Mouse (Mus musculus): ENCODE data around the gene Cd300lg.

Gene Cd300lg

GRCm38 (mm10) chr11:102041350-102041949, at the start of gene Cd300lg:
TSS of gene Cd300lg (plus strand) at chr11:102041509.
- DNase-seq, result no peak

GRCm38 (mm10) chr11:101991813-101992212, 49.5 kb upstream of the Cd300lg start:
- DNase-seq, result no peak

- DNase-seq, result no peak
These were observed 48.9 kb upstream of the Cd300lg start for GRCm38 (mm10) chr11:101992411-101992810.

GRCm38 (mm10) chr11:101994100-101994499, 47.2 kb upstream of the Cd300lg start:
- no peak for DNase-seq

- no peak for DNase-seq
These were observed 45.4 kb upstream of the Cd300lg start for GRCm38 (mm10) chr11:101995938-101996337.

GRCm38 (mm10) chr11:101998258-101998657, 43.1 kb upstream of the Cd300lg start:
- DNase-seq, result peak; percentile 25 to 43

- DNase-seq, result no peak
These were observed 41.8 kb upstream of the Cd300lg start for GRCm38 (mm10) chr11:101999466-101999865.

GRCm38 (mm10) chr11:102004251-102004650, 37.1 kb upstream of the Cd300lg start:
- no peak for DNase-seq

- DNase-seq, result no peak
These were observed 35.0 kb upstream of the Cd300lg start for GRCm38 (mm10) chr11:102006271-102006670.

- DNase-seq, result no peak
These were observed 34.6 kb upstream of the Cd300lg start for GRCm38 (mm10) chr11:102006688-102007087.

- DNase-seq, result no peak
These were observed 32.9 kb upstream of the Cd300lg start for GRCm38 (mm10) chr11:102008372-102008771.

GRCm38 (mm10) chr11:102008954-102009637, 32.2 kb upstream of the Cd300lg start:
- DNase-seq, result no peak

GRCm38 (mm10) chr11:102010140-102010539, 31.2 kb upstream of the Cd300lg start:
- no peak for DNase-seq

- DNase-seq, result no peak
These were observed 29.8 kb upstream of the Cd300lg start for GRCm38 (mm10) chr11:102011510-102011909.

GRCm38 (mm10) chr11:102013201-102013600, 28.1 kb upstream of the Cd300lg start:
- DNase-seq, result no peak

- no peak for DNase-seq
These were observed 25.8 kb upstream of the Cd300lg start for GRCm38 (mm10) chr11:102015472-102015871.

GRCm38 (mm10) chr11:102016136-102016535, 25.2 kb upstream of the Cd300lg start:
- DNase-seq, result peak in 1 of 2 experiments; percentile 21

- DNase-seq, result no peak
These were observed 21.6 kb upstream of the Cd300lg start for GRCm38 (mm10) chr11:102019736-102020135.

- no peak for DNase-seq
These were observed 20.1 kb upstream of the Cd300lg start for GRCm38 (mm10) chr11:102021196-102021595.

GRCm38 (mm10) chr11:102023406-102023805, 17.9 kb upstream of the Cd300lg start:
- no peak for DNase-seq

GRCm38 (mm10) chr11:102024084-102024758, 17.1 kb upstream of the Cd300lg start:
- DNase-seq, result no peak

GRCm38 (mm10) chr11:102024875-102025274, 16.4 kb upstream of the Cd300lg start:
- DNase-seq, result no peak

GRCm38 (mm10) chr11:102025354-102025753, 16.0 kb upstream of the Cd300lg start:
- DNase-seq, result no peak

All from kidney, adult 8-10 months (tissue).